Mouse (Mus musculus) embryonic fibroblast, embryonic 13.5 days (primary cell): ENCODE measurements around the gene Ppfibp1.

Source experiments
- CTCF ChIP-seq: IDR thresholded peaks from 2 replicates; pipeline ENCODE4 v1.5.1; 2011; ENCODE audit warnings: mild to moderate bottlenecking, control low read depth, low read length, moderate library complexity, borderline replicate concordance; ENCODE audit not compliant: insufficient read depth
- POLR2A ChIP-seq: IDR thresholded peaks from 2 replicates; pipeline ENCODE4 v1.6.1; 2011; ENCODE audit warnings: low read depth, mild to moderate bottlenecking, control low read depth, low read length, moderate library complexity

DNA sequence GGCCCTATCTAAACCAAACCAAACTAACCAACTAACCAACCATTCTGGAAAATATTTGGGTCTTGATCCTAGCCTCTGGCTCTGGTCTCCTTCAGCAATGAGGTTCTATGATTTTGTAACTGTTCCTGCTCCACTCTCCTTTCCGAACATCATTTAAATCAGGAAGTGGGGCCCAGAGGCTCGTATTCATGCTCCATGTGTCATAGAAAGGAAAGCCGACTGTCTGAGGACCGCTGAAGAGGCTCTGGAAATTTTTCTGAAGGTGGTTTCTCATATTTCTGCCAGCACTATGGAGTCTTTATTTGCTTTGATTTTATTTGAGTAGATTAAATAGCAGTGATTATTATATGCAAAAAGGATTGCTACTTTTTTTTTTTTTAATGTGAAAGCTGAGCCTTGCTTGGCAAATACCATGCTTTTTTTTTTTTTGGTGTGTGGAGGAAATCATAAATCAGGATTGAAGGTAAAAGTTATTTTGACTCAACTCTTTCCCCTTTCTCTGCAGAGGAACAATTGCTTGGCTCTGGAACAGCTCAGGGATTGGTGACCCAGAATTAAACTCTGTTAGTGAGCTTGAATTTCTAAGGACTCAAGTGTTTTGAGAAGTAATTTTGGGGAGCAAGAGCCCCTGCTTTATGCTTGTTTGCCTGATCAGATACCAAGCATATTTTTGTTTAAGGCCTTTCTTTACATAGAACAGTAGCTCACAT, 25.4 kb downstream of the Ppfibp1 start:
- TF ChIP-seq POLR2A: no peak
- no peak for TF ChIP-seq CTCF
